Mouse (Mus musculus) cerebellum, adult 11 months (tissue): ENCODE measurements at regions not wholly inside any gene's neighbourhood (a gene's known extent, or its start where the extent isn't known, plus 50 kb on each side); places are given as distances from the start of the nearest gene placed in this dataset.

Source experiments
- DNase-seq: peaks from one replicate; pipeline ENCODE4 v3.0.0; 2022

DNA sequence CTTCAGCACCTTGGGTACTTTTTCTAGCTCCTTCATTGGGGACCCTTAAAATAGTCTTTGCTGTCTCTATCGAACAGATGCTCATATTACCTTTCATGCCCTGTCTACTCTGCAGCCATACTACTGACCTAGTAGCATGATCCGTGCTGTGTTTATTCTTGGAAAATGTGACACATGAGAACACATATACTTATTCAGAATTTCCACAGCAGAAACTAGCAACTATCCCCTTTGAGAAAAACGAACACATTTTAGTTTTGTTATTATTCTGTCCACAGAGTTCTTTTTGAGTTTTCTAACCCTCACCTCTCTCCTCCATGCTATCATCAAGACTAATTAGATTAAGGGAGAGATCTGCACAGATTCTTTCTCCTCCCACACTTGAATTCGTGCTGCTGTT lies 341.6 kb upstream of the Actbl2 start:
- DNase-seq = no peak

DNA sequence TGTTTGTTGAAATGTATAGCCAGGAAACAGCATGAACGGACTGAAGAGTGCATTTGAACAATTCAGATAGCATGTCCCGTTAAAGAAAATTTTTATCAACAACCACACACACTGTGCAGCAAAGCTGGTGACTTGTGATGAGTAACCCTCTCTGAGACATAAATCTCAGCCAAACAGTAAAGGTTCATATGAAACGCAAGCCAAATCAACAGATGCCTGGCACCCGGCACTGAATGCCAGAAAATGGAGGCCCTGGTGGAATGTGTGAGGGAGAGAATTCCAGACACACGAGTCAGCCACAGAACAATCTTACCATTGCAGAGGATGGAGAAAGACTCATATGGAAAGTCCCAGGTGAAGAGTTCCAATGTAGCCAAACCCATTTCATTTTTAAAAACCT lies 341.1 kb upstream of the Actbl2 start:
- peak; percentile 53 for DNase-seq

DNA sequence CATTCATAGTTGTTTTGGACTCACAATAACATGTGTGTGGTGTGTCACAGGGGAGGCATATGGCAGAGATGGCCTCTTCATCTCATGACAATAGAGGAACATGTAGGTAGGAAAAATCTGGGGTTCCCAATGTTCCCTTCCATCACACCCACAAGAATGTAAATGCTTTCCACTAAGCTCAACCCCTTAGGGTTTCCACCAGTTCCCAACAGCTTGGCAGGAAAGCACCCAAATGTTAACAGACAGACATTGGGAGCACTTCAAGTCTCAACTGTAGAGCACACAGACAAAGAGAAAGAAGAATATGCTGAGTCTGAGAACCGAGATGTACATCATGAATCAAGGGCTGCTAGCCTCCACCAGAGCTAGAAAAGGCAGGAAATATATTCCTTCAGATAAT lies 339.7 kb upstream of the Actbl2 start:
- no peak for DNase-seq

DNA sequence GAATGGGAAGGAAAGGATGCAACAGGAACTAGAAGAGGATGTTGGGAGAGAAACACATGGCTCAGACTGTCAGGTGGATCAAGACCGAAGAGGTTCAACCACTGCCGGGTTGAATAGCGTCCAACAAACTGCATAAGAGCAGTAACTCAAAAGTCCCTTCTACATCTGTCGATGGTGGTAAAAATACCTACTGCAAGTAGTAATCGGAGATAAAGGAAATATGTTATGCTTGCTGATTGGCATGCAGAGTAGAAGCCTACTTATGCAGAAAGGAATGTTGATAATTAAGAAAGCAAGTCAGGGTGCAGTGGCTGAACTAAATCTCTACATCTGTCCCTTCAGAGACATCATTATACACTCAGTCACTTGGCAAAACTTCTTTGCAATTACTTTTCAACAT lies 330.9 kb upstream of the Actbl2 start:
- DNase-seq = no peak

DNA sequence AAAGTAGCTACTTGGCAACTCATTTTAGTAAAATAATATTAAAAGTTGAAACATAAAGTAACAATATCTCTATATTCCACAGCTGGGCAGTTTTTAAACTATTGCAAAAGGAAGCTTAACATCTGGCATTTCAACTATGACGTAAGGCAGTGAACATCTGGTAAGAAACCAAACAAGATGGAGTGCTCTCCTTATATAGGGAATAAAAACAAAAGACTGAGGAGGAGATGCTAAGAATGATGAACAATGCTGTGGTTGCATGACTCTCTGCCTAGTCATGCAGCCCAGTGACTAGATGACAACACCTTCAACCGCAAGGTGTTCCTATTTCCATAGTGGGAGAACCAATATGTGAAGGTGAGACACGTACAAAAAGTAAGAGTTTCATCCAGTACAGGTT lies 329.9 kb upstream of the Actbl2 start:
- DNase-seq = no peak

DNA sequence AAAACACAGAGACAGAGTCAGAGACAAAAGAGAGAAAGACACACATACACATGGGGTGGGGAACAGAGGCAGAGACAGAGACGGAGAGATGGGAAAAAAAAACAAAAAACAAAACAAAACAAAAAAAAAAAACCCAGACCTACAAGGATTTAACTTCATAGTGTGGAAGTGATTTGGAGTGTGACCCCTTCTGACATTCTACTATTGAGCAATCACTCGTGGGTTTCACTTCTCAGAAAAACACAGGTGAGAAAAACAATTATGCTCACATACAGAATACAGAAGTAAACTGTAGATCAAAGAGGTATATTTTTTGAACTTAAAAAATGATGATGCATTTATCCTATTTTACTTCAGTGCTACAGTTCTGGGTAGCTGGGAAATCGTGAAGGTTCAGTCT lies 326.7 kb upstream of the Actbl2 start:
- no peak for DNase-seq

DNA sequence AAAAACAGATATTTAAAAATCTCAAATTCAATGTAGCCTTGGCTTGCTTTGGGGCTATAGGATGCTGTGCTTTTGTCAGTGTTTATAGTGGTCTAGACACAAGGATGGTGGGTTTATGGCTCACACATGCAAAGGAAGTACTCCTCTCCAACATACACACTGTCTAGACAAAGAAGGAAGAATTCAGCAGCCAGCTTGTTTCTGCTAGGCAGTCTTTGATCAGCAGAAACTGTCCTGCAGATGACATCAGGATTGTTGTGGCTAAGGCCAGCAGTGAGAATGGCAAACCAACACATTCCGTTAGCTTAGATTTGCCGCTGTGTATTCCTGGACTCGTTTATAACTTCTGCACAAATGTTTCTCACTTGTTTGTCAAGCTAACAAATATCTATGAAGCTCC lies 325.9 kb upstream of the Actbl2 start:
- DNase-seq = no peak

DNA sequence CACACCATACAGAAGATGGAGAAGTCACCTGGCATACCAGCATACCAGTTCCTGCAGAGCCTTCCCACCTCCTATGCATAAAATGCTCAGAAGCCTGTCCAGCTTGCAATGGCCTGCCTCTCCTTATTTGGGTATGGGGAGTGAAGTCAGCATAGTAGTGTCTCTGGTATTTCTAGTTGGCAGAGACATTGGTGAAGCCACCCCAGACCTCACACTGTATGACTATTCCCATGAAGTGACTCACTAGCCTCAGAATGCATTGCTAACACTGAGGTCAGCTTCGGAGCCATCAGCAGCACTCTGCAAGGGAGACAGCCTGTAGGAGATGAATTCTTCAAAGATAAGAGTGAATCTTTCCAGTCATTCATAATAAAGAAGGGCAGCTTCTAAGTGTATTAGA lies 325.2 kb upstream of the Actbl2 start:
- no peak for DNase-seq

DNA sequence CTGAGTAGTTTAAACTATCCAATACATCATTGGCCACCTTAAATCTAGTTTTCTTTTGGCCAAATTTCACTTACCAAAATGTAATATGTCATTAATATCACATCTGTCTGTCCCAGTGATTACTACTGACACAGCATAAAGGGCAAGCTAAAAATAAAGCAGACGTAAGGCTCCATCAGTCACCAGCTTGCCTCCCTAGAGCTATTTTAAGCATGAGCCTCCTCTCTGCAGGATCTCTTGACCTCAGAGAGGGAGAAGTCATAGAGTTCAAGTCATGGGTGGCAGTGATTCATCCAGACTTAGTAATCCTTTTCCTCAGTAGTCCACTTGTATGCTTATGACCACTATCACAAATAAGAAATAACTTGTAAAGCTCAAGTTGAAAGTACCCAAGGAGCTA lies 313.2 kb upstream of the Actbl2 start:
- no peak for DNase-seq

DNA sequence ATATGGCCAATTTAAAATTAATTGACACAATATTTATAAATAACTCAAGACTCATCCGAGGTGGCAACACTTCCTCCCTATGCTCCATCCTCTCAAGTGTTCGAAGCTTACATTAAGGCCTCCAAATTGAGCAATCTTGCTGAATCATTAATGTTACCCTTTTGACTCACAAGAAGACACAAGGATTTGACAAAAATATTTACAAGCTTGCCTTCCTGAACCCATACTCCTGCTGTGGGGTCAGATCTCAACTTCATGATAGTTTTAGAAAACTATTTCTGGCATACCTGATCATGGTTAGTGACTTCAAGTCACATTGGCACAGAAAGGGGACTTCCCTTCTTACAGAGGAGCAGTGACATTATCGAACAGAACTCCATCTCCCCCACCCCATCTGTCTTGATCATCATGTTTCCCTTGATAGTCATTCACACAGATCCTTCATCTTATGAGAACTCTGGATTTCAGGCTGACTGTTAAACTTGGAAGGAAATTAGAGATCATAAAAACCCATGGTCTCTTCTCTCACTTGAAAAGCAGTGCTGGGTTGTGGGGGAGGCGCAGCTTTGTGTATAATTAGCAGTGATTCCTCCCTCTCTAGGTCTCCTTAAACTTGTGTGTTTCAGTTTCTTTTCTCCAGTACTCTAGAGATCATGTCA lies 311.7 kb upstream of the Actbl2 start:
- no peak for DNase-seq

DNA sequence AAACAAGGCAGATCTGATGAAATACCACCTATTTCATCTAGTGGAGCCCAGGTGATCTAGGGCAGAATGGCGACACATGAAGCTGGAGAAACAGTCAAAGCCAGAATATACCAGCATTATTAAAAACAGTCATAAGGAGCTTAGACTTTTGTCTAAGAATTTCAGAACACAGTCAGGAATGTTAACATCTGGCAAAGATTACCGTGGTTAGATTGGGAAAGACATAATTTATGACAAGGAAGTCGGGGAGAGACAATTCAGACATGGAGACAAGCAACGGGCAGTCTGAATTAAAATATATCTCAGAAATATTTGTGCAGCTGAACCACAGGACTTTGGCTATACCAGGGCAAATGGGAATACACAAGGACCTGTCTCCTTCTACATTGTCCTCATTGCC lies 310.8 kb upstream of the Actbl2 start:
- DNase-seq = no peak

DNA sequence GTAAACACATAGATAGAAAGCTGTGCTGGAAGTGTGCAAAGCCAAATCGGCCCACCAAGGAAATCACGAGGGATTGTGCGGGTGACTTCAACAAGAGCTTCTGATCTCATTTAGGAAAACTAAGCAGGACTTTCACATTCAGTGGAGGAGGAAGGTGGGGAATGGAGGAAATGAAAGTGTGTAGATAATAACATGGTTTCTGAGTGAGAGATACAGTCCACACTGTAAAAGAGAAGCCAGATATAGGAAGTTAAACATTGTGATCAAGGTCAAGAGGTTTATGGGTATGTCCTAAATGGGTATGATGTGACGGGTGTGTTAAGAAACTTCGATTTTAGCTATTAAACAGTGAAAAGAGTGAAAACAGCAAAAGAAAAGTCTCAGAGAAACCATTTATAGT lies 310.1 kb upstream of the Actbl2 start:
- DNase-seq = no peak

DNA sequence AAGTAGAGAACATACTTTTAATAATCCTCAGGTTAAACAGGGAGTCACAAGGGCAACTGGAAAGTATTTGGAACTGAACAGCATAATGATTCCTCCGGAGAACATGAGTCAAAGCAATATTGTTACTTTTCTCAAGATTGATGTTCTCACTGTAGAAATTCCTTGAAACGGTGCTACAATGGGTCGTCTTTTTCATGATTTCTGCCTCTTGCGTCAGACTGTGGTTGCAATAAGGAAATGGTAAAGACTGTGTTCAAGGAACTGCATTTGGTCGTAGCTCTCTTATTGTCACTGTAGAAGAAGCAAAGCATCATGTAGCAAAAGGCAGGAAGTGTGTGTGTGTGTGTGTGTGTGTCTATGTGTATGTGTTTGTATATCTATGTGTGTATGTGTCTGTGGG lies 294.6 kb upstream of the Actbl2 start:
- DNase-seq = no peak

DNA sequence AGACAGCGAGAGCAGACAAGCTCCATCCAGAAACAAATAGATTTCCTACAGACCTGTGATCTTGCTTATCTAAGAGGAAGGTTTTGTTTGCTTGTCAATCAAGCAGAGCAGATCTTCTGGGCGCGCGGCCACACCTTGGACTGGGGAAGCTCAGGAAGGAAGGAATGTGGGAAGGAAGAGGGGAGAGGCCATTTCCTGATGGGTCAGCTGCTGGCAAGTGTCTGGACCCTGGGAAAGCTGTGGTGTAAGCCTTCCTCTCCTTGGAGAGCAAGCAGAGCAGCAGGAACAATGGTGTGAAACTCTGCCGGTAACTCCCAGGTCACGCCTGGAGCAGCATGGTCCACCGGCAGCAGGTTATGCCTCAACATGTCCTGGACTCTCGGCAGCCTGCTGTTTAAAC lies 287.7 kb upstream of the Actbl2 start:
- DNase-seq = no peak

DNA sequence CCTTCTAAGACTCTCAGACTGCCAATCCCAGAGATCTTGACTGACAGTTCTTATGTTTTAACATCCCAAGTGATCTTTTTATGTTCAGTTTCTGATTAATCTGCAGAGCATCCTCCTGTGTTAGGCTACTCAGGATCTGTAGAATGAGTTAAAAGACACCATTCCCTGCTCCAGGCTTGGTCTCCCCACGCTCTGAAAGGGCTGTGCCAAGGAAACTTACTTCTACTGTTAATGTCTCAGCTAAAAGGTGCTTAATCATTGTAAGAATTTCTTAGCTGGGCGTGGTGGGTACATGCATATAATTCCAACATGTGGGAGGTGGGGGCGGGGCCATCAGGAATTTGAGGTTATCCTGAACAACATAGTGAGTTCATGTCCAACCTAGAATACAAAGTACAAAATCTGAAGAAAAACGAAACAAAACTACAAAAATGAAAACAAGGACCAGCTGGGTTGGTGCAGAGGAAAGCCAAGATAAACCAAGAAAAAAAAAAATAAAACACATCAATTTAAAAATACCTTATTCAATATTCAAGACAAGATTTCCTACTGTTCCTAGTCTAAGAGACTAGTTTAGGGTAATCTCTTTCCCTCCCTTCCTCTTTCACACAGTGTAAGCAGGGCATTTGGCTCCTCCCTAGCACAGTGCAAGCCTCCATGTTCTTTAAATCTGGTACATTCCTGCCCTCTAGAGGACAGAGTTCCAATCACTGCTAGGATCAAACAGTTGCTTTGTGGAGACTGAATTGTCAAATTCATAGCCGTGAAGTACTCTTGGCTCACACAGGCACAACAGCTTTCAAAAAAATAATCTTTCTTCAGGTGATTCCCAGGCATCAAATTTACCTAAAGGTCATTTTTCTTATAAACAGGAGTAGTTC lies 286.9 kb upstream of the Actbl2 start:
- peak; percentile 49 for DNase-seq

DNA sequence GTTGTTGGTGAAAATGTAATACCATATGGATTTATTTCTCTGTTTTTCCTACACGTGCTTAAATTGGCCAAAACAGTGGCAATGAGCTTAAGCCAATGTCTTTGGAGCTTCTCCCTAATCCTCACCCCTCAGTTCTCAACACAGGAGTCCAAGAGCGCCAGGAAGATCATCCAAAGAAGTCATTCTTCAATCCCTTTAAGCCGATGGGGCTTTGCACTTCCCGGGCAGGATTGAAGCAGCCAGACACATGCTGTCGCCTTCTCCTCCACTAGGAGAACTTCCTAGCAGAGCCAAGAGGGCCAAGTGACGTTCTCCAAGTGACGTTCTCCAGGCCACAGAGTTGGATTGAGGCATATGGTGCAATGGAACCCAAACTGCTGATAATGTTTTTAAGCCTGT lies 286.3 kb upstream of the Actbl2 start:
- no peak for DNase-seq

DNA sequence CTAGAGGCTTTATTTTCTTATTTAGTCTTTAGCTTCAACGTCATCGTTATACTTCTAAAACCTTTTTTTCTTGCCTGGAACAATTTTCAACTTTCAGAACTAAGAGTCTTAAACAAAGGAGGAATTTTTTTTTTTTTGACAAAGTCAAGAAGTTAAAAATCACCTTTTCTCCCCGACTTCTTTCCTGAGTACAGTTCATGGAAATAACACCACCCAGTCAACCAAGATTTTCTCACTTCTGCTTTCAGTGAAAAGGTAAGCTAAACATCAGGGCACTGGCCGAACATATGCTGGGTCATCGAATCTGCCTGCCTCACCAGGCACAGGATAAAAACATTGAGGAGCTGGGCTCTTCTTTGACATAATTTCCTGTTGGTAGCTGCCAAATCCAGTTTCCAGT lies 277.4 kb upstream of the Actbl2 start:
- DNase-seq = no peak

DNA sequence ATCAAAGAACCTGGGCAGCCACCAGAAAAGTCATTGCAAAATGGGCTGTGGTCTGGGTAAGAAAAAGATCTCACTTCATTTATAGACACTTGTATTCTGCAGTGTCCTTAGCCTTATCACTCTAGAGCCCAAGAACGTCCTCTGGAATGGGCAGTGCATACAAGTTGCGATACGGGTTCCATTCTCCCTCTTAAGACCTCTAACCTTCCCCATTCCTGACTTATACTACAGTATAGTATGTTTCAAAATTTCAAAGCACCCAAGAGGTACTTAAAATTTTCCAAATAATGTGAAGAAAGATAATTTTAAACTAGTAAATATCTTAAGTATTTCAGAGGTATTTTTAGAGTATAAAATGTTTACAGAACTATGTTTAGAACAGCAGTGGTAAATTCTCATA lies 276.8 kb upstream of the Actbl2 start:
- DNase-seq = no peak

DNA sequence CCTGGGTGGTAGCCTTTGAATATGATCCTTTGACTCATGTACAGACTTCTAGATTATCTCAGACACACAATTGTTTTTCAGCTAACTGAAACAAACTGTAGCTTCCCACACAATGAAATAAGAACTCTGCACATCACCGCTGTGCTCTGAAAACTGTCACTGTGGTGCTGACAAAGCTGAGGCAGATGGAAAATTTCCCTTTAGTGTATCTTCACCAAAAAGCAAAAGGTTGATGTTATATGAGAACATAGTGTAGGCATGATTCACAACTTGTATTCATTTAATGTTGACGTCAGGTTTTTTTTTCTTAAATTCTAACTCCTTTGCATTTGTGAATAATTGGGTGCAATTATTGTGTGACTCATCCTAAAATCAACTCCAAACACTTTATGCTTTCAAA lies 264.1 kb upstream of the Actbl2 start:
- DNase-seq = no peak

DNA sequence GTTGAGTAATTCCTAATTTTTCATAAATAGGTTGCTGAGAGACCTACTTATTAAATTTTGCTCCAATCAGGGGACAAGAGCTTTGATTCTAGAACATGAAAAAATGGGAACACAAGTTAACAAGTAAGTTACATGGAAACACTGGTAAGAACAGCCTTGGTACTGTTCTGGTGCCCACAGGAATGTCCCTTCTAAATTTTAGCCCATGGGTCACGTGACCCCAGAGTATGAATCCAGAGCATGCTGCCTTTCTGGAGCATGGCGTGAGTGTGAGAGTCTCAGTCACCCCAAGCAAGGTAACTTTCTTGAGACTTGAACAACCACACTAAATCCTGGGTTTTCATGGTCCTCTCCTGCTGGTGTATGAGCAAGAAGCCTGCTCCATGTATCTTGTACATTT lies 263.7 kb upstream of the Actbl2 start:
- DNase-seq = no peak

DNA sequence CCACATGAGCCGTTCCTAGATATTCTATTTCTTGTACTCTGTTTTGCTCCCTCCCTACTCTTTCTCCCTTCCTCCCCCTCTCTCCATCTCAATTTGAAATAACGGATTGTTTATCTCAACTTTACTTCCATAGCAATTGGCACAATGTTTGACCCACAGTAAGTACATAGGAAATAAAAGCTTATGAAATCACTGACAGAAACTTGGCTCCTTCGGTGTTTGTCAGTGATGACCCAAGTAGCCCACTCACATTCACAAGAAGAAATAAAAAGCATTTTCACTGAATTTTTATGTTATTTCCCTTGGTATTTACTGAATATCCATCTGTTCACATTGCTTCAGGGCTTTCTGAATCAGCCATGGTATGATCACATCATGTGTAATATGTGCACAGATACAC lies 260.2 kb upstream of the Actbl2 start:
- DNase-seq = no peak

DNA sequence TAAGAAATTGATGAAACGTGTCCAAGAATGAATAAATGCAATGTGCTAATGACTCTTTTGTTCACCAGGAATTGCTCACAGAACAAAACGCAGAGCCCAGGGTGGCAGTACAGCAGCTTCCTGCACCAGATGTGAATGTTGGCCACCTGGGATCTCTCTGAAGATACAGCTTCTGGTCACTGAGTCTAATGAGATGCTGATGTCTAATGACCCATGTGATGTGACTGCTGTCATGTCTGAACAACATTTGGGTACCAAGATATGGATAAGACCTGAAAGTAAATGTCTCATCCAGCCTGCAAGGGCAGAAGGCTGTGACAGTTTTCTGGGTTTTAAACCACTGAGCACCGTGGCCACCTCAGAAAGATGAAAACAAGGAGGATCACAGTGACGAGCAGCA lies 252.1 kb upstream of the Actbl2 start:
- no peak for DNase-seq

DNA sequence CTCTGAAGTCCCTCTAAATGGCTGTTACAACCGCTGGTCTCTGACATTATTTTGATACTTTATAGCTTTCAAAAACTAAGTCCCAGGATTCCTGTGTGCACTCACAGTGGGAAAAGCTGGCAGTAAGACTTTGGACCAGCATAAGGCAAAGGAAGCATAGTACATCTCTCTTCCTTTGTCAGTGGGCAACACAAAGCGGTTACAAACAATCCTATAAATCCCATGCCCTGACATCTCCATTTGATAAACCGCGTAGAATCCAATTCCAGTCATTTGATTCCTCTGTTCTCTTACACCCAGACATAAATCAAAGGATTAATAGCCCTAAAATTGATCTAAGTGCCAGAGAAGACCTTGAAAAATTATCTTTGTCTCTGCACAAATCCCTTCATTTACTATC lies 240.7 kb upstream of the Actbl2 start:
- DNase-seq = no peak

DNA sequence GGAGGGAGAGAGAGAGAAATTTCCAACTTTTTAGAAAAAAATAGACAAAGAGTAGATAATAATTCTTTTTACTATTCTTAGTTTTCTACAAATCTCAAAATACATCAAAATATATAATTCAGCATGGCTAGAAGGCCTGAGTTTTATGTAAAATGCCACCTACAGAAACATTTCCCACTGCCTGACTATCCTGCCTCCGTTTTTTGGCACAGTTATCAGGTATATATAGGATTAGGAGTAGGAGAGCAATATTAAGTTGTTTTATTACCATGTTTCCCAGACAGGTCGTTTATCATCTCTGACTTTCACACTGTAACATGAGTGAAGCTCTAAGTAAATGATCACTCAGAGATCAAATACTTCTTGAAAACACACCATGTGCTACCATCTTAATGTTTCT lies 224.7 kb upstream of the Actbl2 start:
- no peak for DNase-seq

DNA sequence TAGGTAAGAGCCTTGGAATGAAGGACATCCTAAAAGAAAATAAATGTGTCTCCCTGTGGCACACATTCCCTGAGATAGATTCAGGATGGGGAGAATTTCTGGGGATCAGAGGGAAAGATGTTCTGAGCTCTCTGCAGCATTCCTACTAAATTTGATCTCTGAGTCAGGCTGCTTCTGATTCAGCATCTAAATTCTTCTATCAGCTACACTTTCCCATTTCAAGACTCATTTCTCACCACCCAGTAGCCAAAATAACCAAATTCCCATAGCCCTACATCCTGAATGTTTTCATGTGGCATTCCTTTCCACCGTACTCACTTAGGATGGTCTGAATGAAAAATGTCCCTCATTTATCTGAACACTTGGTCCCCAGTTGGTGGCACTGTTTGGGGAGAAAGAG lies 223.2 kb upstream of the Actbl2 start:
- DNase-seq = no peak
